Mouse (Mus musculus): ENCODE data around the gene Glb1l2. TPM values are rescaled to one million over a fixed set of nuclear protein-coding genes. Genes with fewer than 3 reads are reported as not detected.

The Glb1l2 gene
- polyA plus RNA-seq, 1 experiment from 2014 or later = 5.8 TPM

DNA sequence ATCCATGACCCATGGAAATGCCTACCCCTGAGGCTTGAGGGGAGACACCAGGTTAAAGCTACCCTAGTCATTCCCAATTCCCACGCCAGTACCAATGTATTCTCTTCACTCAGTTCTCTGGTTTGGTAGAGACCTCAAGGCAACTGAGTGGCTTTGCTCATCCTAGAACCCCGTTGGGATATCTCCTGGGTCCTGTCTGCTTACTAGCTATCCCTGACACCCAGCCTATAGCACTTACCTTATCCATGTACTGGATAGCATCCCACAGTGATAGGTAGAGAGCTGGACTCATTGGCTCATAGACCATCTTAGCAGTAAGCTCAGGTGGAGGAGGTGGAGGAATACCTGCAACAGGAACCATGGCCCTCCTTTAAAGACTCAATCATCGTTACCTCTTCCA, 38.1 kb downstream of the Glb1l2 start:
- Histone ChIP-seq H3K27me3 (ENCODE audit: low read depth, poor library complexity, severe bottlenecking) (no peaks in the 10 kb centered on the region), H3K27ac (replicated peaks) (no peak overlapping the region), H3K4me1 (no peaks in the 10 kb centered on the region), H3K9me3 (replicated peaks) (no peaks in the 10 kb centered on the region), H3K4me3 (no peak overlapping the region), H3K36me3 (0 out of 2 replicates have a peak, but pooled peaks cover 4% of the 10 kb centered on the region)
- DNase-seq (ENCODE audit: low spot score) = no peak
- 87% methylated on average over 3 of the region's 3 CpGs for WGBS

DNA sequence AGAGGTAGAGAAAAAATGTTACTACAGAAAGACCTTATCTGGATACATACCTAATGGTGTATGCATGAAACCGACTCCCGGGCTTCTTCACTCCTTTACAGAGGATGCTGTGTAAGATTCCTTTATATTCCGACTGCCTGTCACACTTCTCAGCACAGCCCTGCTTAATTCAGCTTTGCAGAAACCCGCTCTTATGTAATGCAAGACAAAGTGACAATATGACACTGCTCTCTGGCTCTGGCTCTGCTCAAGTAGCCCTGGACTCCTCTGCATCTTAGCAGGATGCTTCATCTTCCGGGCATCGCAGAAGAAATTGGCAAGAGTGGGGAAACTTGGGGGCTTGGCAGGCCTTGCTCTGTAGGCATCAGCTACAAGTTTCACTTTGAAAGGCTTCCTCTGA, 43.8 kb downstream of the Glb1l2 start:
- Histone ChIP-seq H3K4me1 (0 out of 2 replicates have a peak, but pooled peaks cover 4% of the 10 kb centered on the region), H3K36me3 (no peaks in the 10 kb centered on the region), H3K9me3 (replicated peaks) (no peaks in the 10 kb centered on the region), H3K27ac (replicated peaks) (no peak overlapping the region), H3K4me3 (no peak overlapping the region), H3K27me3 (ENCODE audit: low read depth, poor library complexity, severe bottlenecking) (no peaks in the 10 kb centered on the region)
- WGBS = 85% methylated on average over 6 of the region's 6 CpGs
- DNase-seq (ENCODE audit: low spot score) = no peak

DNA sequence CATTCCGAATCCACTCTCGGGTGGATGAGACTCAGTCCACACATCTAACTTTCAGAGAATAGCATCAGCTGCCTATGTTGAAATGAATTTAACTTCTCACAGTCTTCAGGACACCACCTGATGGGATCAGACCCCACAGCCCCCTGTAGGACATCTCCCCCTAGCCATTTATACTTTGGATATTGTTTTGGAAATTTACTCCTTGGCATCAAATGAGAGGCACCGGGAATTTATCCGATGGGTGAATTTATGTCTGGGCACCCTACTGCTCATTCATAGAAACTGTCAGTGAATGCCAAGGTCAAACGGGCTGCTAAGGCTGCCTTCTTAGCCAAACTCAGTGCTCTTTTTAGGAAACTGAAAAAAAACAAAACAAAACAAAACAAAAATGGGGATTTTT, 45.7 kb downstream of the Glb1l2 start:
- no peak overlapping the region for H3K4me3 ChIP-seq
- DNase-seq (ENCODE audit: low spot score) = no peak
- H3K27me3 ChIP-seq (ENCODE audit: low read depth, poor library complexity, severe bottlenecking) = no peaks in the 10 kb centered on the region
- peaks cover 14% of the 10 kb centered on the region for H3K36me3 ChIP-seq
- peaks cover 4% of the 10 kb centered on the region; the same call in 1 of the 2 replicates for H3K9me3 ChIP-seq (replicated peaks)
- no peak overlapping the region for H3K27ac ChIP-seq (replicated peaks)
- WGBS = 80% methylated on average over 5 of the region's 5 CpGs
- H3K4me1 ChIP-seq = 0 out of 2 replicates have a peak, but pooled peaks cover 4% of the 10 kb centered on the region

DNA sequence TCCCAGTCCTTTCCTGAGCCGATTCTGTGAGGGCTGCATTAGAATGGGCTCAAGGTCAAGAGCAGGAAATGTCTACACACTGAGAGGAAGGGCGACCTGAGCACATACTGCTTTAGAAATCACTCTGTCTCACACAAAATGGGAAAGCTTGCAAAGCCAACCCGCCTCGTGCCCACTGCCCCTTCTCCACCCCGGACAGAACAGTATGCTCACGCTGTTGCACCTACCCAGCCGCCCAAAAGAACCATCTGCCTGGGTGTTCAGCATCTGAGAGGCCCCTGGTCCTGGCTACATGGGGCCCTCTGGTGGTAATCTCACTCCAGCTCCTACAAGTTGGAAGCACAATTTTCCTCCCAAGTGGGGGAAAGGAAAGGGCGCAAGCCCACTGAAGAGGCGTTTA, 46.2 kb downstream of the Glb1l2 start:
- peaks cover 5% of the 10 kb centered on the region; the same call in 1 of the 2 replicates for H3K9me3 ChIP-seq (replicated peaks)
- no peak overlapping the region for H3K4me3 ChIP-seq
- DNase-seq (ENCODE audit: low spot score) = peak; percentile 53
- 33% methylated on average over 9 of the region's 9 CpGs for WGBS
- H3K27ac ChIP-seq (replicated peaks) = no peak overlapping the region
- no peaks in the 10 kb centered on the region for H3K27me3 ChIP-seq (ENCODE audit: low read depth, poor library complexity, severe bottlenecking)
- 0 out of 2 replicates have a peak, but pooled peaks cover 4% of the 10 kb centered on the region for H3K4me1 ChIP-seq
- H3K36me3 ChIP-seq = peaks cover 18% of the 10 kb centered on the region

DNA sequence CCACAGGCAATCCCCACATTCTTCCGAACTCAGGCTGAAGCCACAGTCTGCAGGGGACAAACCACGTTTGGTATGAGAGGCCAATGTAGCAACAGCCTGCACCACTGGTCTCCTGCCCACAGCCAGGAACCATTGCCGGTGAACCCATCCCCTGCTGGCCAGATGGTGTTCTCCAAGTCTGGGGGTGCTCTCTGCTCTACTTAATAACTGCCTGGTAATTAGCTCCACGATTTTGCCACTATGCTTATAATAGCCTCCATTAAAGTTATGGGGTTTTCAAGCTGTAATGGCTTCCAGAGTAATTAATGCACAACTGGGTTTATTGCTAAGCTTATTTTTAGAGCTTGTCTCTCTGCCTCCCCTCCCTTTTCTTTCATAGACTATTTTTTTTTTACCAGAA, 57.4 kb downstream of the Glb1l2 start:
- Histone ChIP-seq H3K4me3 (no peak overlapping the region), H3K9me3 (replicated peaks) (no peaks in the 10 kb centered on the region), H3K36me3 (peaks cover 7% of the 10 kb centered on the region; the same call in 1 of the 2 replicates), H3K27me3 (ENCODE audit: low read depth, poor library complexity, severe bottlenecking) (peaks cover 9% of the 10 kb centered on the region; the same call in 1 of the 2 replicates), H3K4me1 (peaks cover 11% of the 10 kb centered on the region), H3K27ac (replicated peaks) (no peak overlapping the region)
- WGBS = 85% methylated on average over 4 of the region's 4 CpGs
- no peak for DNase-seq (ENCODE audit: low spot score)

DNA sequence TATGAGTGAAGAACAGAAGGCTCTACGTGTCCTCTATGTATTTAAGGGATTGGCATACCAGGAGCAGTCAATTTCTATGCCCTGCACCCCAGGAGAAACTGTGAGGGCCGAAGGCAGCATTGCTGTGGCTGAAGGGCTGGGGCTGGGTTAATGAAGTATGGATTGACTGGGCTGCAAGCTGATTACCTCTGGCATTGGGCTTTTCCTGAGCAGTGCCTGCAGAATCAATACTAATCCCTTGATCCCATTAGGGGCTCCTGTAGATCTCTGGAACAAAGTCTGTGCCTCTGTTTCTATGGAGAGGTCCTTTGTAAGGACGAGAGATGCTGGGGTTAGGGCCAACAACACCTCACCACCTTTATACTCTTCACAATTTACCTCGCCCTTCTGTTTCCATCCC, 59.1 kb downstream of the Glb1l2 start:
- H3K9me3 ChIP-seq (replicated peaks) = no peaks in the 10 kb centered on the region
- H3K4me3 ChIP-seq = no peak overlapping the region
- H3K36me3 ChIP-seq = peaks cover 7% of the 10 kb centered on the region; the same call in 1 of the 2 replicates
- no peak overlapping the region for H3K27ac ChIP-seq (replicated peaks)
- peaks cover 9% of the 10 kb centered on the region; the same call in 1 of the 2 replicates for H3K27me3 ChIP-seq (ENCODE audit: low read depth, poor library complexity, severe bottlenecking)
- no peak for DNase-seq (ENCODE audit: low spot score)
- peaks cover 11% of the 10 kb centered on the region for H3K4me1 ChIP-seq
- 24% methylated on average over 4 of the region's 4 CpGs for WGBS

DNA sequence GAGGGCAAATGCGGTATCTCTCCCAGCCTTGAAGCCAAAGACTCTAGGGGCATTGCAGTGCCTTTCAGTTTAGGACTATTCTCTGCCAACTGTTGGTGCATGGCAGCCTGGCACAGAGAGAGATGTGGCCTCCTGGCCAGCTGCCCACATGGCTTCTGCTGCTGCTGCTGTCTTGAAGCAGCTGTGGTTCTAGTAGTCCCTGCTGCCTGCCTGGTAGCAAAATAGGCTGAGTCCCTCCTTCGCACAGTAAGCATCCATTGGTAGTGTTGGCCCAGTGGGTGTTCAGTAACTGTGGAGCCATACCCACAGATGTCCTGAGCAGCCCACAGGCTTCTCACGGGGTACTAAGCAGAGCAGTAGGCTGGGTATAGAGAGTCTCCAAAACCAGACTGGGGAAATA, 63.5 kb downstream of the Glb1l2 start:
- Histone ChIP-seq H3K27ac (replicated peaks) (no peak overlapping the region), H3K27me3 (ENCODE audit: low read depth, poor library complexity, severe bottlenecking) (peaks cover 9% of the 10 kb centered on the region; the same call in 1 of the 2 replicates), H3K4me3 (no peak overlapping the region), H3K36me3 (no peaks in the 10 kb centered on the region), H3K4me1 (peaks cover 11% of the 10 kb centered on the region), H3K9me3 (replicated peaks) (no peaks in the 10 kb centered on the region)
- DNase-seq (ENCODE audit: low spot score) = no peak
- WGBS = 84% methylated on average over 3 of the region's 3 CpGs

DNA sequence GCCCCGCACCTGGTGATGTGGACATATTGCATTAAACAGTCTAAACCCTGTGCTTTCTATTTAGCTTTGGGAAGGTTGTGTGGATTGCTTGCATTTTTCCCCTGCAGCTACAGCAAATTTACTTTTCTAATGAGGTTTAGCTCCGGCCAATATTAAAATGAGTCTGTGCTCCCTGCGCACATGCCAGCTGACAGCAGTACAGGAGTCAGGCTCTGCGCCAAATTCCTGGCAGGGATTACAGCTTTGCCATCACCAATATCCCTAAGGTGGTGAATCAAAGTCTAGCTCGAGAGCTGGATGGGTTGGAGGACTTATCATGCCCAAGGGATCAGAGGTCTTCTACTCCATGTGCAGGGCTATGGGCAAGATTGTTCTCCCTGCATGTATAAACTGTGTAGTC, 69.2 kb downstream of the Glb1l2 start:
- Histone ChIP-seq H3K36me3 (no peaks in the 10 kb centered on the region), H3K9me3 (replicated peaks) (no peaks in the 10 kb centered on the region), H3K27ac (replicated peaks) (no peak overlapping the region), H3K4me1 (peaks cover 25% of the 10 kb centered on the region), H3K4me3 (no peak overlapping the region), H3K27me3 (ENCODE audit: low read depth, poor library complexity, severe bottlenecking) (peaks cover 38% of the 10 kb centered on the region)
- 87% methylated on average over 5 of the region's 5 CpGs for WGBS
- DNase-seq (ENCODE audit: low spot score) = no peak

DNA sequence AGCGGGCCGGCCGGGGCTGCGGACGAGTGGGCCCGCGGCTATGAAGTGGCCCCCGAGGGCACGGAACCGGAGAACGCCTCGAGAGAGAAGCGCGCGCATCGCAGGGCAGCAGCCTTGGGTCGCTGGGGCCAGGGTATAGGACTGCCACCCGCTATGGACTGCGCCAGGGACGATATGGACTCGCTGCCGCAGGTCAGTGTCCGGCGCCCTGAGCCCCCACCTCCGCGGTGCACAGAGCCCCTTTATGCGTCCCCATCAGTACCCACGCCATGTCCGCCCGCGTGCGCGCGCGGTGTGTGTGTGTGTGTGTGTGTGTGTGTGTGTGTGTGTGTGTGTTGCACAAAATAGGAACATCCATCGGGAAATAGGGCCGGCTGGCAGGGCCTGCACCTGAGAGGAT, 72.3 kb downstream of the Glb1l2 start:
- peak overlapping the region; percentile 69 for H3K4me3 ChIP-seq
- H3K9me3 ChIP-seq (replicated peaks) = no peaks in the 10 kb centered on the region
- H3K27me3 ChIP-seq (ENCODE audit: low read depth, poor library complexity, severe bottlenecking) = peaks cover 42% of the 10 kb centered on the region
- DNase-seq (ENCODE audit: low spot score) = peak; percentile 54
- H3K27ac ChIP-seq (replicated peaks) = peak overlapping the region; percentile 85
- WGBS = under 1% methylated on average over 37 of the region's 37 CpGs
- no peaks in the 10 kb centered on the region for H3K36me3 ChIP-seq
- H3K4me1 ChIP-seq = peaks cover 25% of the 10 kb centered on the region

DNA sequence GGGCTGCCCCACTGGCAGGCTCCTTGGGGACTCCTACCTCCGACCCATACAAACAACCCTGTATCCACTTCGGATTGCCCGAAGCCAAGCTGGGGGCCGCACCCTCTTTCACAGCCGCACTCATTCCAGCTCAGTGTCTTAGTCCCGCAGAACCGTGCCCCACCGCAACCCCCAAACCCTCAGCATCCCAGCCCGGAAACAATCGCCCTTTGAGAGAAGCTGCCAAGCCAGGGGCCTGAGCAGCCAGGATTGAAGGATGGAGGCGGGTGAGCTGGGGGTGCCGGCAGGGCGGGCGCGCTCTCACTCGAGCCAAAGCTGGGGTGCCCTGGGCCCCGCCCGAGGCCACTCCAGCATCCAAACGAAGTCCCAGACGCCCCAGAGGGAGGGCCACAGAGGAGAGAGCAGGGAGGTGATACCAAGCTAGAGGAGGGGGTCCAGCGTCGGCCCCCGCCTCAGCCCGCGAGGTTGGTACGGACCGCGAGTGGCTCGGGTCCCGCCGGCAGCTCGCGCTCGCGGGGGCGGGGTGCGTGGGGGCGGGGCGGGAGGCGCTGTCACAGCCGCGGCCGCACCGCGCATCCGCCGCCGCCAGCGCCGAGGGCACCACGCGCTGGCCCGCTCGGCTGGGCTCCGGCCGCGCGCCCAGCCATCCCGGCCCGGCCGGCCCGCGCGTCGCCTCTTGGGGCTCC, 72.9 kb downstream of the Glb1l2 start, which contains the start of gene B3gat1:
TSS of gene B3gat1 (plus strand) at position 523 of the 686 bp plus-strand sequence.
- Histone ChIP-seq H3K27me3 (ENCODE audit: low read depth, poor library complexity, severe bottlenecking) (peaks cover 42% of the 10 kb centered on the region), H3K4me3 (peak within 1 kb of the TSS; percentile 69), H3K27ac (replicated peaks) (peak within 1 kb of the TSS; percentile 85), H3K36me3 (no peaks in the 10 kb centered on the region), H3K9me3 (replicated peaks) (no peaks in the 10 kb centered on the region), H3K4me1 (peaks cover 25% of the 10 kb centered on the region)
- peak; percentile 66 for DNase-seq (ENCODE audit: low spot score)
- 1% methylated on average over 65 of the region's 65 CpGs for WGBS

DNA sequence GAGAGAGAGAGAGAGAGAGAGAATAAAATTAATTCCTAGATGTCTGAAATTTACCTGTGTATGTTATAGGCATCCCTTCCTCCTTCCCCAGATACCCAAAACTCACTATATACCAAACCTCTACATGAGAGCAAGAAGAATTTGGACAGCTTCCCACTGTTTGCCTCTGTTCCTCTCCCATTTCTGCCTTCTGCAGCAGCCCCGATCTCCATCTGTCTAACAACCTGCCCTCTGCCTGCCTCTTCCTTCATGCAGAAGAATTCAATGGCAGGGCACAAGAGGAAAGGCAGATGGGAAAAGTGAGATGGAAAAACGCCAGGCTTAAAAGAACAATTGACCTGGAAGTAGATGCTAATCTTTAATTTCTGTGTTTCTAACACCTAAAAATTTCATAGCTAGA, 77.7 kb downstream of the Glb1l2 start:
- no peak overlapping the region for H3K4me3 ChIP-seq
- peaks cover 17% of the 10 kb centered on the region for H3K27me3 ChIP-seq (ENCODE audit: low read depth, poor library complexity, severe bottlenecking)
- H3K9me3 ChIP-seq (replicated peaks) = no peaks in the 10 kb centered on the region
- DNase-seq (ENCODE audit: low spot score) = no peak
- H3K27ac ChIP-seq (replicated peaks) = no peak overlapping the region
- peaks cover 6% of the 10 kb centered on the region for H3K4me1 ChIP-seq
- WGBS = 84% methylated on average over 2 of the region's 2 CpGs
- H3K36me3 ChIP-seq = no peaks in the 10 kb centered on the region

DNA sequence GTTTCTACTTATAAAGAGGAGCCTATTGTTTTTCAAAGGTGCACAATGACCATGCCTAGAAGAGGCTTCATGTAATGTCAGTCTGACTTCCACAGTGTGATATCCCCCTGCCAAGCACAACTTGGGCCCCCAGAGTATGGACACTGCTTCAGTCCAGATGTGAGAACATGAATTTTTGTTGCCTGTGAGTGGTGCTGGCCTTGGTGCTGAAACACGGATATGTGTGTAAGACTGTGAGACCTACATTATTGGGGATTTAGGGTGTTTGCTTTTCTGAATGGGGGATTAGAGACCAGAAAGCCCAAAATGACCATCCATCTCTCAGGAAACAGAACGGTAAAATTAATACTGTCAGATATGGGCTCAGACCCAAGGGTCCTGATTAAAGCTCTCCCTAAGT, 78.8 kb downstream of the Glb1l2 start:
- WGBS = 67% methylated on average over 2 of the region's 2 CpGs
- H3K27ac ChIP-seq (replicated peaks) = no peak overlapping the region
- H3K9me3 ChIP-seq (replicated peaks) = no peaks in the 10 kb centered on the region
- peak; percentile 52 for DNase-seq (ENCODE audit: low spot score)
- H3K36me3 ChIP-seq = no peaks in the 10 kb centered on the region
- no peak overlapping the region for H3K4me3 ChIP-seq
- peaks cover 7% of the 10 kb centered on the region for H3K27me3 ChIP-seq (ENCODE audit: low read depth, poor library complexity, severe bottlenecking)
- H3K4me1 ChIP-seq = no peaks in the 10 kb centered on the region

DNA sequence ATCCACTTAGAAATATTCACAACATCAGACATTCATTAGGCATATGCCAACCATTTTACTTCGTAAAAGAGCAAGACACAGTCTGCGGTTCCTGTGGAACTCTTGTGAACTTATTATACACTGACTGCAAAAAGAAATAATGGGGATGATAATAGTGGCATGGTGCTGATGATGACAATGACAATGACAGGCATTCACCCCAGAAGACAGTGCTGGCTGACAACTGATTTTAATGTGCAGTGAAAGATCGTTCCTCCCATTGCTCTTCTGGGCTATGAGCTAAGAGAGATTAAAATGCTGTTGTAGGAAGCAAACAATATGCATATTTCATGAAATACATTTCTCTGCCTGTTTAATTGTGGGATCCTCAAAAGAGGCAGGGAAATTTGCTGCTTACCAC, 80.6 kb downstream of the Glb1l2 start:
- no peaks in the 10 kb centered on the region for H3K4me1 ChIP-seq
- H3K9me3 ChIP-seq (replicated peaks) = no peaks in the 10 kb centered on the region
- H3K27ac ChIP-seq (replicated peaks) = no peak overlapping the region
- H3K36me3 ChIP-seq = no peaks in the 10 kb centered on the region
- 94% methylated on average over 3 of the region's 3 CpGs for WGBS
- H3K27me3 ChIP-seq (ENCODE audit: low read depth, poor library complexity, severe bottlenecking) = no peaks in the 10 kb centered on the region
- DNase-seq (ENCODE audit: low spot score) = no peak
- H3K4me3 ChIP-seq = no peak overlapping the region
